Mouse (Mus musculus): Measurements from ENCODE around the gene Rptor. TPM values are rescaled to one million over a fixed set of nuclear protein-coding genes. Genes with fewer than 3 reads are reported as not detected.

Rptor gene
- total and polyA plus RNA-seq, 3 experiments: 33.9 to 34.9 TPM; not detected in 1

DNA sequence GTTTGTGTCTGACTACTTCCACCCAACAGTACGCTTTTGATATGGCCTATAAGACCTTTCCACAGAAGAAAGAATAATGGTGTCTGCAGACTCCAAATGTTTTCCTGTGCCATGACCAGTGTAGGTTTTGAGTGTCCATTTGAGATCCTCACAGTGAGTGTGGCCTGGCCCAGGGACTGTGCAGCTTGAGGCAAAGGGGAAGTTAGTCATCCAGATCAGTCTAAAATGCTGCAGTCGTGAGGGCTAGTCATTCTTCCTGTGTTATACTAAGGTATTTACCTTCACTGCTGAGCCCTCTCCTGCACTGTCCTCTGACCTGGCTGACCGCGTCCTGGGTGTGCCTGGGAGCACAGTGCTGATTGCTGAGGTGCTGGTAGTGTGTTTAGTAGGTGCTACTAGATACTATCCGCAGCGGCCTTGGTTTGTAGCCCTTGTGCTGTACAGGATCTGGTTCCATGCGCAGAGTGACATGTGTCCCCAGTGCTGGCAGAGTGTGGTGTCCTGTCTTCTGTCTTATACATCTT is 211.4 kb downstream of the Rptor start:
- Histone ChIP-seq H3K4me3 (ENCODE audit: control insufficient read depth in 1 of 2, insufficient read depth in 1 of 2, low read depth in 2 of 2, low read length in 2 of 2) (no peak overlapping the region), H3K9me3 (replicated peaks; ENCODE audit: insufficient read depth, low read length) (no peaks in the 10 kb centered on the region), H3K79me2 (ENCODE audit: control insufficient read depth, insufficient read depth, low read length, poor library complexity) (no peaks in the 10 kb centered on the region), H3K36me3 (ENCODE audit: control insufficient read depth in 1 of 2, insufficient read depth in 2 of 2, low read length in 2 of 2) (peaks cover 2 to 23% of the 10 kb centered on the region in 2 experiments; a peak in 3 of 4 replicates), H3K4me1 (ENCODE audit: control insufficient read depth in 1 of 2, insufficient read depth in 2 of 2, low read length in 2 of 2) (peaks cover 10 to 20% of the 10 kb centered on the region in 2 experiments), H3K27ac (ENCODE audit: control insufficient read depth, low read depth, low read length) (no peak overlapping the region), H3K27me3 (ENCODE audit: control insufficient read depth in 1 of 2, insufficient read depth in 2 of 2, low read length in 2 of 2) (no peaks in the 10 kb centered on the region), H3K9ac (ENCODE audit: control insufficient read depth, low read depth, low read length, poor library complexity, severe bottlenecking) (no peak overlapping the region)
- TF ChIP-seq ZNF384 (IDR thresholded peaks at IDR 0.05; ENCODE audit: low read depth, low read length): no peak
- peak; percentile 51 for DNase-seq (ENCODE audit: low read depth, low spot score)

GRCm38 (mm10) chr11:119816798-119817361 is 214.2 kb downstream of the Rptor start:
- Histone ChIP-seq H3K9ac (ENCODE audit: control insufficient read depth, low read depth, low read length, poor library complexity, severe bottlenecking) (no peak overlapping the region), H3K36me3 (ENCODE audit: control insufficient read depth in 1 of 2, insufficient read depth in 2 of 2, low read length in 2 of 2) (peaks cover 2 to 23% of the 10 kb centered on the region in 2 experiments; a peak in 3 of 4 replicates), H3K27me3 (ENCODE audit: control insufficient read depth in 1 of 2, insufficient read depth in 2 of 2, low read length in 2 of 2) (no peaks in the 10 kb centered on the region), H3K79me2 (ENCODE audit: control insufficient read depth, insufficient read depth, low read length, poor library complexity) (no peaks in the 10 kb centered on the region), H3K4me1 (ENCODE audit: control insufficient read depth in 1 of 2, insufficient read depth in 2 of 2, low read length in 2 of 2) (peaks cover 10 to 20% of the 10 kb centered on the region in 2 experiments), H3K27ac (ENCODE audit: control insufficient read depth, low read depth, low read length) (peak overlapping the region; percentile 58), H3K4me3 (ENCODE audit: control insufficient read depth in 1 of 2, insufficient read depth in 1 of 2, low read depth in 2 of 2, low read length in 2 of 2) (no peak overlapping the region), H3K9me3 (replicated peaks; ENCODE audit: insufficient read depth, low read length) (no peaks in the 10 kb centered on the region)
- TF ChIP-seq RCOR1 (IDR thresholded peaks at IDR 0.05; ENCODE audit: low read depth, low read length) (no peak), CHD1 (IDR thresholded peaks at IDR 0.05; ENCODE audit: low read depth, low read length) (no peak), E2F4 (IDR thresholded peaks at IDR 0.05; ENCODE audit: borderline replicate concordance, low read depth, low read length) (no peak), MYB (IDR thresholded peaks at IDR 0.05; ENCODE audit: low read depth, low read length) (no peak), ZC3H11A (IDR thresholded peaks at IDR 0.05; ENCODE audit: low read depth, low read length) (no peak), ZMIZ1 (IDR thresholded peaks at IDR 0.05; ENCODE audit: low read depth, low read length) (no peak), NELFE (IDR thresholded peaks at IDR 0.05; ENCODE audit: low read depth, low read length) (no peak), TCF12 (IDR thresholded peaks at IDR 0.05; ENCODE audit: low read depth, low read length) (no peak), EP300 (IDR thresholded peaks at IDR 0.05; ENCODE audit: low read depth in 1 of 2, low read length in 2 of 2) (no peak)
- DNase-seq (ENCODE audit: low read depth, low spot score): no peak

GRCm38 (mm10) chr11:119817362-119817837 is 214.7 kb downstream of the Rptor start:
- DNase-seq (ENCODE audit: low read depth, low spot score): peak; percentile 64
- H3K9me3 ChIP-seq (replicated peaks; ENCODE audit: insufficient read depth, low read length): no peaks in the 10 kb centered on the region
- TF ChIP-seq MAX (IDR thresholded peaks at IDR 0.05; ENCODE audit: low read length): no peak
- TF ChIP-seq TCF12 (IDR thresholded peaks at IDR 0.05; ENCODE audit: low read depth, low read length): peak; percentile 82
- TF ChIP-seq MYC (IDR thresholded peaks at IDR 0.05; ENCODE audit: low read depth, low read length): 0 out of 2 replicates have a peak, but pooled peaks have one; percentile 23
- no peak for TF ChIP-seq POLR2A (IDR thresholded peaks at IDR 0.05; ENCODE audit: control insufficient read depth in 1 of 2, insufficient read depth in 1 of 2, low read depth in 1 of 2, low read length in 2 of 2, poor library complexity in 1 of 2)
- 0 out of 2 replicates have a peak, but pooled peaks have one; percentile 16 for TF ChIP-seq MAFK (IDR thresholded peaks at IDR 0.05; ENCODE audit: borderline replicate concordance, low read depth, low read length)
- peak; percentile 91 for TF ChIP-seq GATA1 (IDR thresholded peaks at IDR 0.05; ENCODE audit: low read depth, low read length)
- TF ChIP-seq RCOR1 (IDR thresholded peaks at IDR 0.05; ENCODE audit: low read depth, low read length): peak; percentile 83
- 0 out of 2 replicates have a peak, but pooled peaks have one; percentile 45 for TF ChIP-seq SIN3A (IDR thresholded peaks at IDR 0.05; ENCODE audit: low read length)
- TF ChIP-seq TAL1 (IDR thresholded peaks at IDR 0.05; ENCODE audit: low read length): 0 out of 2 replicates have a peak, but pooled peaks have one; percentile 21
- no peak for TF ChIP-seq ZMIZ1 (IDR thresholded peaks at IDR 0.05; ENCODE audit: low read depth, low read length)
- peak; percentile 28; the same call in 1 of the 2 replicates for TF ChIP-seq MXI1 (IDR thresholded peaks at IDR 0.05; ENCODE audit: low read depth, low read length)
- TF ChIP-seq EP300 (IDR thresholded peaks at IDR 0.05; ENCODE audit: low read depth in 1 of 2, low read length in 2 of 2): peak; percentile 69 to 91
- no peak for TF ChIP-seq CHD1 (IDR thresholded peaks at IDR 0.05; ENCODE audit: low read depth, low read length)
- no peak for TF ChIP-seq MEF2A (IDR thresholded peaks at IDR 0.05; ENCODE audit: extremely low read depth, insufficient replicate concordance, low read depth, low read length, poor library complexity, severe bottlenecking)
- TF ChIP-seq ETS1 (IDR thresholded peaks at IDR 0.05; ENCODE audit: low read depth, low read length): peak; percentile 76
- H3K4me1 ChIP-seq (ENCODE audit: control insufficient read depth in 1 of 2, insufficient read depth in 2 of 2, low read length in 2 of 2): peaks cover 10 to 20% of the 10 kb centered on the region in 2 experiments
- peak overlapping the region; percentile 58 for H3K27ac ChIP-seq (ENCODE audit: control insufficient read depth, low read depth, low read length)
- no peaks in the 10 kb centered on the region for H3K27me3 ChIP-seq (ENCODE audit: control insufficient read depth in 1 of 2, insufficient read depth in 2 of 2, low read length in 2 of 2)
- no peak overlapping the region for H3K9ac ChIP-seq (ENCODE audit: control insufficient read depth, low read depth, low read length, poor library complexity, severe bottlenecking)
- no peaks in the 10 kb centered on the region for H3K79me2 ChIP-seq (ENCODE audit: control insufficient read depth, insufficient read depth, low read length, poor library complexity)
- H3K36me3 ChIP-seq (ENCODE audit: control insufficient read depth in 1 of 2, insufficient read depth in 2 of 2, low read length in 2 of 2): peaks cover 2 to 23% of the 10 kb centered on the region in 2 experiments; a peak in 3 of 4 replicates
- H3K4me3 ChIP-seq (ENCODE audit: control insufficient read depth in 1 of 2, insufficient read depth in 1 of 2, low read depth in 2 of 2, low read length in 2 of 2): no peak overlapping the region

All from MEL (cell line).